Mouse (Mus musculus): ENCODE measurements around the gene Esrra. TPM values are rescaled to one million over a fixed set of nuclear protein-coding genes. Genes with fewer than 3 reads are reported as not detected.
A peak's percentile ranks its signal among the peaks of the same experiment; 100 is the strongest.

Esrra gene
- total RNA-seq, 2 experiments from 2014 or later = 76.5 to 93.1 TPM

- peak; percentile 93 for DNase-seq (ENCODE audit: low spot score)
These were observed 20.0 kb upstream of the Esrra start, which contains the start of gene Bad for GRCm38 (mm10) chr19:6941372-6942248. Gene Bad, plus strand, starts transcription at chr19:6941861.

- DNase-seq (ENCODE audit: low spot score) = no peak
These were observed 19.1 kb upstream of the Esrra start for GRCm38 (mm10) chr19:6940396-6941351.

- DNase-seq (ENCODE audit: low spot score) = no peak
These were observed 17.7 kb upstream of the Esrra start for GRCm38 (mm10) chr19:6939106-6940002.

GRCm38 (mm10) chr19:6937541-6938465 lies 16.2 kb upstream of the Esrra start:
- DNase-seq (ENCODE audit: low spot score) = no peak

GRCm38 (mm10) chr19:6936299-6936698 lies 14.7 kb upstream of the Esrra start:
- DNase-seq (ENCODE audit: low spot score) = no peak

- no peak for DNase-seq (ENCODE audit: low spot score)
These were observed 12.8 kb upstream of the Esrra start, which contains the start of gene Kcnk4 for GRCm38 (mm10) chr19:6934195-6934977. Gene Kcnk4, minus strand, starts transcription at chr19:6934515.

GRCm38 (mm10) chr19:6933436-6934194 lies 12.0 kb upstream of the Esrra start:
- no peak for DNase-seq (ENCODE audit: low spot score)

GRCm38 (mm10) chr19:6933102-6933435 lies 11.5 kb upstream of the Esrra start:
- DNase-seq (ENCODE audit: low spot score) = no peak

GRCm38 (mm10) chr19:6932018-6932417 lies 10.4 kb upstream of the Esrra start:
- DNase-seq (ENCODE audit: low spot score) = no peak

GRCm38 (mm10) chr19:6931002-6931401 lies 9.4 kb upstream of the Esrra start:
- DNase-seq (ENCODE audit: low spot score) = no peak

- no peak for DNase-seq (ENCODE audit: low spot score)
These were observed 6.5 kb upstream of the Esrra start for GRCm38 (mm10) chr19:6928080-6928479.

GRCm38 (mm10) chr19:6926559-6927255 lies 5.1 kb upstream of the Esrra start:
- DNase-seq (ENCODE audit: low spot score) = no peak

- DNase-seq (ENCODE audit: low spot score) = no peak
These were observed 4.2 kb upstream of the Esrra start for GRCm38 (mm10) chr19:6925611-6926329.

- no peak for DNase-seq (ENCODE audit: low spot score)
These were observed 3.6 kb upstream of the Esrra start, which contains the start of gene Catsperz for GRCm38 (mm10) chr19:6925307-6925573. Gene Catsperz, minus strand, starts transcription at chr19:6925380.

GRCm38 (mm10) chr19:6924461-6925306 lies 3.1 kb upstream of the Esrra start:
- DNase-seq (ENCODE audit: low spot score) = peak; percentile 85

Measured in gastrocnemius, adult 18-20 months (tissue).